Mouse (Mus musculus) neural tube, embryonic 12.5 days (tissue): ENCODE data around the gene Kcnma1. TPM values are rescaled to one million over a fixed set of nuclear protein-coding genes. Genes with fewer than 3 reads are reported as not detected.

ENCODE experiments used
- ATAC-seq: fragments of 200-750 bp; cut with Nextera tagmentation; 2 replicates; pipeline ENCODE4 v1.8.0; 2017; ENCODE audit warnings: low read depth, mild to moderate bottlenecking, moderate TSS enrichment, moderate library complexity; ENCODE audit not compliant: low FRiP score
- H3K27ac ChIP-seq: fragments of 300-500 bp; sonication (generic); 2 replicates; pipeline ENCODE4 v1.5.1; 2016
- H3K27me3 ChIP-seq: fragments of 300-500 bp; sonication (generic); replicated peaks from 2 replicates; pipeline ENCODE4 v1.6.1; 2016; ENCODE audit warnings: mild to moderate bottlenecking
- H3K36me3 ChIP-seq: fragments of 300-500 bp; sonication (generic); 2 replicates; pipeline ENCODE4 v1.6.1; 2016; ENCODE audit warnings: mild to moderate bottlenecking
- H3K4me1 ChIP-seq: fragments of 300-500 bp; sonication (generic); 2 replicates; pipeline ENCODE4 v1.6.1; 2016
- H3K4me2 ChIP-seq: fragments of 300-500 bp; sonication (generic); replicated peaks from 2 replicates; pipeline ENCODE4 v1.6.1; 2016; ENCODE audit warnings: mild to moderate bottlenecking
- H3K4me3 ChIP-seq: fragments of 300-500 bp; sonication (generic); 2 replicates; pipeline ENCODE4 v1.5.1; 2016
- H3K9ac ChIP-seq: fragments of 300-500 bp; sonication (generic); 2 replicates; pipeline ENCODE4 v1.6.1; 2016; ENCODE audit warnings: mild to moderate bottlenecking
- H3K9me3 ChIP-seq: fragments of 300-500 bp; sonication (generic); 2 replicates; pipeline ENCODE4 v1.6.1; 2016; ENCODE audit warnings: mild to moderate bottlenecking
- WGBS: fragments of 180-500 bp; shearing (Covaris S2); methylation state at CpG from one replicate; pipeline ENCODE4 v1.1.7; 2016; 5-methylcytosine and 5-hydroxymethylcytosine counted together
- polyA plus RNA-seq: library from polyadenylated mRNA; unstranded; fragments of >200 nt; fragmentation: Nextera tagmentation; extraction: Ambion mirVana; gene quantifications from 2 replicates; pipeline ENCODE4 v1.2.1, GENCODE M21; 2016

Gene Kcnma1
- polyA plus RNA-seq, 1 experiment from 2014 or later = 6.5 TPM

DNA sequence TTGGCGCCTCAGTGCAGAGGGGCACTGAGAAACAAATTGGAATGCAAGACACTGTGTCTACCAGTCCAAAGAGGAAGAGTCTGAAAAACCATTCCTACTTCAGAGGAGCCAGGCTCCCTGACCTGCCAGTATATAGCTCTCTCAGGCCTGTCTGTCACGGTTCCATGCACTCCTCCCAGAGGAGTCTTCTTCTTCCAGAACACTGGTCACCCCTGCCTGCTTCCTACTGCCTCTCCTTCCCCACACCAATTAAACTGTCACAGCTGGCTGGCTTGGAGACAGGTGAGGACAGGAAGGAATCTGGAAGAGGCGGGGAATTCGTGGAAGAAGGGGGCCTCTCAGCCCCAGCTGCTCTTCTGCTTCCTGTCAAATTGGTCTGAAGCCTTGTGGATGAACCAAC is 378.4 kb downstream of the Kcnma1 start:
- no peaks in the 10 kb centered on the region for H3K27me3 ChIP-seq
- no peaks in the 10 kb centered on the region for H3K4me1 ChIP-seq
- H3K4me3 ChIP-seq = no peak overlapping the region
- H3K9ac ChIP-seq = no peak overlapping the region
- no peaks in the 10 kb centered on the region for H3K9me3 ChIP-seq
- no peak for ATAC-seq
- H3K36me3 ChIP-seq = no peaks in the 10 kb centered on the region
- no peak overlapping the region for H3K27ac ChIP-seq
- 63% methylated on average over 4 of the region's 4 CpGs for WGBS
- H3K4me2 ChIP-seq = no peak overlapping the region

DNA sequence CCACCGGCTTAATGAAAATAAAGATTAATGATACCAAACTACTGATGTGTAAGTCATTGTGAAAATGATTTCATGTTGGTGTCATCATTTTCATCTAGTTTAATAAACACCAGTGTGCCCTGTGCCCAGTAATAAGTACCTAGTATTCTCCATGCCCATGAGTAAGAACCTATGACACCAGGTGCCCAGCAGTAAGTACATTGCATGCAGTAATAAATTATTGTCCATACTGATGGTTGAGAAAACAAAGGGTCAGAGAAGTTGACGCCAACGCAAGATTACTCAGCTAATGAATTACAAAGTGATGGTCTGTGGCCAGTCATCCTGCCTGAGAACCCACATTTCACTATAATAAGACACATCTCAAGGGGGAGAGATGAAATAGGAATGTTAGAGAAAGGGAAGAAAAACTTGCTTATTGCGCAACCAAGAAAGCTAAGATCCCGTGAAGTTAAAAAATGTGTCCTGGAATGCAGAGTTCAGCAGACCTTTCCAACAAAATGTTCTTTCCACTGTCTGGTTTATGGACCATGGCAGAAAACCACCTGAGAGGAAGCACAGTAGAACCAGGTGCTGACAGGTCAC is 381.2 kb downstream of the Kcnma1 start:
- no peak for ATAC-seq
- no peaks in the 10 kb centered on the region for H3K36me3 ChIP-seq
- H3K4me3 ChIP-seq = no peak overlapping the region
- H3K9ac ChIP-seq = no peak overlapping the region
- H3K4me2 ChIP-seq = no peak overlapping the region
- H3K27ac ChIP-seq = no peak overlapping the region
- H3K9me3 ChIP-seq = no peaks in the 10 kb centered on the region
- no peaks in the 10 kb centered on the region for H3K27me3 ChIP-seq
- 85% methylated on average over 5 of the region's 5 CpGs for WGBS
- H3K4me1 ChIP-seq = peaks cover 4% of the 10 kb centered on the region; the same call in 1 of the 2 replicates

DNA sequence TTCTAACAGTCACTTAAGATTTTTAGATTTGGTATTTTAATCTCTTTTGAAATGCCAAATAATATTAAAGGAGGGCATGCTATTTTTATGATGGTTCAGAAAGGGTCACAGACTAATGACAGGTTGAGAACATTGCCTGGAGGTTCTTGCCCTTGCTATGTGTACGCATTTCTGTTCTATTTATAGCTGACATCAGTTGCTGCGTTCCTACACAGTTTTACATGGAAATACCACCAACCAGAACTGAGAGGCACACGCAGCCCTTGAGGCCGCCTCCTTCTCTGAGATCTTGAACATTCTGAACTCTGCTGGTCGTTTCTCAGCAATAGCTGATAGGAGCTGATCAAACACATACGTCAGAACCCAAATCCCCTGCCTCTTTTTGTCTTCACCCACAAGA is 387.4 kb downstream of the Kcnma1 start:
- Histone ChIP-seq H3K4me1 (peaks cover 4% of the 10 kb centered on the region; the same call in 1 of the 2 replicates), H3K27me3 (no peaks in the 10 kb centered on the region), H3K9ac (no peak overlapping the region), H3K4me2 (no peak overlapping the region), H3K27ac (no peak overlapping the region), H3K36me3 (no peaks in the 10 kb centered on the region), H3K4me3 (no peak overlapping the region), H3K9me3 (no peaks in the 10 kb centered on the region)
- WGBS = 78% methylated on average over 6 of the region's 6 CpGs
- no peak for ATAC-seq

DNA sequence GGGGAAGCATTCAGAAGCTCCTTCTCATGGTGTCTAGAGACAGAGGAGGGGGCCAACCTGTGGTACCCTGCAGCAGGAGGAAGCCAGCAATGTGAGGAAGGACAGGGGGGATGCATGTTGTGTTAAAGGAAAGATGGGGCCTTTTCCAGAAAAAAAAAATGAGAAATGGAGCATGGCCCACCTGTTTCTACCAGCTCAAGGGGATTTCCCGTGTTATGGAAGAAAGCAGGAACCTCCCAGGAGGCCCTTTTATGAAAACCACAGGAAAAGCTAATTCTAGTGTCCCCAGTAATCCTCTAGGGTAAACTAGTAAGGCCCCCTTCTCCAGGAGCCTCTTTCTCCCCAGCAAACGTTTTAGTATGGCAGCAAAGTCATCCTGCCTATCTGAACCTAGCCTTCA is 388.2 kb downstream of the Kcnma1 start:
- H3K4me3 ChIP-seq = no peak overlapping the region
- no peak overlapping the region for H3K4me2 ChIP-seq
- no peak overlapping the region for H3K27ac ChIP-seq
- WGBS = 67% methylated on average over 2 of the region's 2 CpGs
- no peaks in the 10 kb centered on the region for H3K9me3 ChIP-seq
- H3K9ac ChIP-seq = no peak overlapping the region
- H3K4me1 ChIP-seq = peaks cover 4% of the 10 kb centered on the region; the same call in 1 of the 2 replicates
- H3K36me3 ChIP-seq = no peaks in the 10 kb centered on the region
- no peaks in the 10 kb centered on the region for H3K27me3 ChIP-seq
- no peak for ATAC-seq

DNA sequence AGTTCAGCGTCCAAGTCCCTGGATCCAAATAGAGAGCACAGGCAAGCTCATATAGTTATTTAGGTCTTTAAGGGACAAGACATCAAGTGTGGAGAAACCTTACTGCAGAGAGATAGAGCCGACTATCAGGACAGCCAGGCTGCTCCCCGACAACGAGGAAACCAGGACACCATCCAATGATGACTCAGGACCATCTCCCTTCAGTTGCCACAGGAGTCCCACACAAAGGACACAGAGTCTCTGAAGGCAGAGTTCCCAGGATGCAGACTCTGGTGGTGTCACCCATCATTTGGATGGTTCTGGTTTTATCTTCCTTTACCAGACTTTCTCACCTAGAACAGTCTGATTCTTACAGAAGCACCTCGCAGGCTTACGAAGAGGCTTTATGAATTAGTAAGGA is 388.9 kb downstream of the Kcnma1 start:
- H3K9ac ChIP-seq = no peak overlapping the region
- H3K4me2 ChIP-seq = no peak overlapping the region
- H3K4me1 ChIP-seq = peaks cover 4% of the 10 kb centered on the region; the same call in 1 of the 2 replicates
- WGBS = 92% methylated on average over 6 of the region's 6 CpGs
- no peaks in the 10 kb centered on the region for H3K36me3 ChIP-seq
- no peaks in the 10 kb centered on the region for H3K9me3 ChIP-seq
- no peak for ATAC-seq
- H3K27me3 ChIP-seq = no peaks in the 10 kb centered on the region
- H3K4me3 ChIP-seq = no peak overlapping the region
- no peak overlapping the region for H3K27ac ChIP-seq

DNA sequence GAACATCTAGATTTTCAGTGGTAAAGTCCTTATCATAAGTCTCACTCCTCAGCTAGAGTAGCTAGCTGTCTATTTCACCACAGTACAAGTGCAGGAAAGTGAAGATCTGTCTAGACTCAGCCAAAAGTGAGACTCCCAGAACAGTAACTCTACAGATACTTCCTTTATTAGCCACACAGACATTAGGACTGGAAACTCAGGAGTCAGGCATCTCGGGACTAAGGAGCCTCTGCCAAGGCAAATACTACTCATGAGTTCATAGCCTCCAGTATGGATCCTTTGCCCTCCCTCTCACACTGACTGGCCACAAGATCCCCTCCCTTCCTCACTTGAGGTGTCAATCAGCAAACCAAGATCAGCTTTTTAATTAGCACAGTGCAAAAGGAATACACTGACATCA is 389.8 kb downstream of the Kcnma1 start:
- no peaks in the 10 kb centered on the region for H3K36me3 ChIP-seq
- H3K27me3 ChIP-seq = no peaks in the 10 kb centered on the region
- WGBS = 91% methylated on average over 1 of the region's 1 CpGs
- H3K4me1 ChIP-seq = peaks cover 4% of the 10 kb centered on the region; the same call in 1 of the 2 replicates
- H3K9ac ChIP-seq = no peak overlapping the region
- no peak for ATAC-seq
- no peak overlapping the region for H3K4me2 ChIP-seq
- no peak overlapping the region for H3K27ac ChIP-seq
- H3K4me3 ChIP-seq = no peak overlapping the region
- H3K9me3 ChIP-seq = no peaks in the 10 kb centered on the region

DNA sequence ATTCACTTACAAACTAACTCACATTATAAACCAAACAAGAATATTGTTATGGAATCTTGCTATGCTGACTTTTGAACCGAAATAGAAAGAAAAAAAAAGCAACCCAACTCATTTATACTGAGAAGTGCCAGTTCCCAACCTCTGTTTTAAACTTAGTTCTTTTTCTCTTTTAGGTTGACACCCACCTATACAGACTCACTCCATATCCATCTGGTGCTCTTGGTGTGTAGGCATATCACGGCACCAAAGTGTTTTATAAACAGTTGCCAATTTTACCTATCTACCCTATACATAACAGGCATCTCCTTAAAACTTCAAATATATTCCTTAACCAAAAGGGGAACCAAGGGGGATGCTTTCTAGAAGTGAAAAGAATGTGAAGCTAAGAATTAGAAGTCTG is 393.6 kb downstream of the Kcnma1 start:
- Histone ChIP-seq H3K4me3 (no peak overlapping the region), H3K36me3 (no peaks in the 10 kb centered on the region), H3K4me1 (no peaks in the 10 kb centered on the region), H3K4me2 (no peak overlapping the region), H3K27me3 (no peaks in the 10 kb centered on the region), H3K9ac (no peak overlapping the region), H3K27ac (no peak overlapping the region), H3K9me3 (no peaks in the 10 kb centered on the region)
- WGBS = 84% methylated on average over 2 of the region's 2 CpGs
- no peak for ATAC-seq

DNA sequence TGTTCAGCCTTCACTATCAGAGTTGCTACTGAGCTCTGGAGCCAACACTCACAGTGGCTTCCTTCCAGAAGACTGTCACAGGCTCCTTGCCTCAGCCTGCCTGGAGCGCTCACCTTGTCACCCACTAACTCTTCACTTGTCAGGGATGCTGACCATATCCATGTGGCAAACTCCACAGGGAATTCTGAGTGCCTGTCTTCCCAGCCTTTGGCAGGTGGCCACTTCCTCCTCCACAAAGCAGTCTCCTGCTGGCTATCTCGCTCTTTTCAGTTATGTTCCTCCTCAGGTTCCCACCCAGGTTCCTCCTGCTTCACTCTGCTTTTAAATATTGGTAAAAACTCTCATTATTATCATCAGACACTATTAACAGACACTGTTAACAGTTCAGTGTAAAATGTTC is 395.3 kb downstream of the Kcnma1 start:
- Histone ChIP-seq H3K9ac (no peak overlapping the region), H3K9me3 (no peaks in the 10 kb centered on the region), H3K36me3 (no peaks in the 10 kb centered on the region), H3K27me3 (no peaks in the 10 kb centered on the region), H3K27ac (no peak overlapping the region), H3K4me2 (no peak overlapping the region), H3K4me1 (no peaks in the 10 kb centered on the region), H3K4me3 (no peak overlapping the region)
- WGBS = 85% methylated on average over 2 of the region's 2 CpGs
- ATAC-seq = no peak

DNA sequence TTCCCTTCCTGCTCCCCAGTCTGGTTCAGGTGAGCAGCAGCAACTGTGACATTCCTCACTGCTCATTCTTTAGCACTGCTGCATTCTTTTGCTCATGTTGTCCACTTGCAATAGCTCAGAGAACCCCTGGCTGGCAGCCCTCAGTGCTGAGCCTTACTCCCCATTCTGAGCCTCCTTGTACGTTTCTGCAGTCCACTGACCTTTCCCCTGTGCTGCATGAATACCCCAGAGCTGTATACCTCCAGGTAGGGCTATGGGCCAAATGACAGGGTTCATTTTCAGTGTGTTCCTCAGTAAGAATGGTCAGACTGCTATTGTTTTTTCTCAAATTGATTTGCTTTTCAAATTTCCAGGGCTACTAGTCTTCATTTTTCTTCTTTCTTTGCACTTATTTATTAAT is 396.2 kb downstream of the Kcnma1 start:
- Histone ChIP-seq H3K9me3 (no peaks in the 10 kb centered on the region), H3K36me3 (no peaks in the 10 kb centered on the region), H3K27ac (no peak overlapping the region), H3K4me1 (no peaks in the 10 kb centered on the region), H3K9ac (no peak overlapping the region), H3K27me3 (no peaks in the 10 kb centered on the region), H3K4me2 (no peak overlapping the region), H3K4me3 (no peak overlapping the region)
- 51% methylated on average over 1 of the region's 1 CpGs for whole genome bisulfite sequencing
- no peak for ATAC-seq

DNA sequence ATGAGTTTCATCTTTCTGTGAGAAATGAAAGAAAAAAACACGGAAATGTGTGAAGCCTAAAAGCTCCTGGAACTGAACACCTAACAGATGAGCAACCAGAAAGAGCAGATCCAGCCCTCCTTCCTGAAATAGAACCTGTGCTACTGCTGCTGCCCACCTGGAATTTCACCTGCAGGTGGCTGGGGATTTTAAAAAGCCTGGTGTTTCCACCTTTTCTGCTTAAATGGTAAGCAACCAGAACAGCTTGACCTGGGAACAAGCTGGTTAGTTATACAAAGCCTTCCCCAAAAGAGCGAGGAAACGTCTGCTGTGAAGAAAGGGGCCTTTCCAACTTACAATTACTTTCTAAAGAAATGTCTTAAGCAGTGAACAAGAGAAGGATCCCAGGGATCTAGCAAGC is 404.2 kb downstream of the Kcnma1 start:
- no peak overlapping the region for H3K4me2 ChIP-seq
- no peaks in the 10 kb centered on the region for H3K27me3 ChIP-seq
- H3K27ac ChIP-seq = no peak overlapping the region
- H3K4me1 ChIP-seq = no peaks in the 10 kb centered on the region
- no peaks in the 10 kb centered on the region for H3K36me3 ChIP-seq
- H3K4me3 ChIP-seq = no peak overlapping the region
- H3K9ac ChIP-seq = no peak overlapping the region
- 79% methylated on average over 3 of the region's 3 CpGs for WGBS
- H3K9me3 ChIP-seq = no peaks in the 10 kb centered on the region
- no peak for ATAC-seq

DNA sequence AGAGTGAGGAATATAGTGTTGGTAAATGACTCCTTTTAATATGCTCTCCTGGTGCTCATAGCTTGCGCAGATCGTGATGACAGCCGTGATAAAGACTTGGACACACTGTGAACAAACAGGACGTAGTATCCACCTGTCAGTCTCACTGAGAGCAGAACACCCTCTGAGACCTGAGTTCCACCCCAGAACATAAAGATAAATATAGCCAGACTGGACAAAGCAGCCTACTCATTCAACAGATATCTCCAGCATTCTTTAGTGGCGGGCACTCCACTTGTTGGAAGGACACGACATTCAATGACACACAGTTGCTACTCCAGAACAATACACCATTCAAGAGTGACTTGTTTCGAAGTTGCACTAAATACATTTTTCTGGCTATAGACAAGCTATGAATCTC is 408.6 kb downstream of the Kcnma1 start:
- 76% methylated on average over 7 of the region's 7 CpGs for WGBS
- H3K36me3 ChIP-seq = no peaks in the 10 kb centered on the region
- no peak overlapping the region for H3K27ac ChIP-seq
- no peak for ATAC-seq
- H3K27me3 ChIP-seq = no peaks in the 10 kb centered on the region
- H3K4me3 ChIP-seq = no peak overlapping the region
- no peak overlapping the region for H3K4me2 ChIP-seq
- no peaks in the 10 kb centered on the region for H3K9me3 ChIP-seq
- no peak overlapping the region for H3K9ac ChIP-seq
- H3K4me1 ChIP-seq = no peaks in the 10 kb centered on the region

DNA sequence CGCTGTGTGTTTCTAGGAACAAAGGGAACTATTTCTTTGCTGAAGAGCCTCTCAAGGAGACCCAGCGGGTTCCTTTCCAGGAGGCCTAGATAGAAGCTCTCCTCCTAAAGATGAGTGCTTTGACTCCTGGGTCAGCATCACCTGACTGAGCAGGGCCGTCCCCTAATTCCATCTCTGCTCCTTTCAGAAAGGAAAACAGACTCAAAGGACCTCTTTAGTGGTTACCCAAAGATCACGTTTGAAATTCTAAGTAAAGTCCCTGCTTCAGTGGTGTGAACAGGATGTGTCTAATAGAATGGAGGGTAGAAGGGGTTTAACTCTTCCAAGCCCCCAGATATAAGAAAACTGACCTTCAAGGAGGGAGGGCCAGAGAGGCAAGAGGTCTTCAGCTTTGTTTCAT is 411.4 kb downstream of the Kcnma1 start:
- Histone ChIP-seq H3K27ac (no peak overlapping the region), H3K4me3 (no peak overlapping the region), H3K4me2 (no peak overlapping the region), H3K36me3 (no peaks in the 10 kb centered on the region), H3K4me1 (no peaks in the 10 kb centered on the region), H3K9ac (no peak overlapping the region), H3K27me3 (no peaks in the 10 kb centered on the region), H3K9me3 (no peaks in the 10 kb centered on the region)
- no peak for ATAC-seq
- WGBS = 28% methylated on average over 4 of the region's 4 CpGs

DNA sequence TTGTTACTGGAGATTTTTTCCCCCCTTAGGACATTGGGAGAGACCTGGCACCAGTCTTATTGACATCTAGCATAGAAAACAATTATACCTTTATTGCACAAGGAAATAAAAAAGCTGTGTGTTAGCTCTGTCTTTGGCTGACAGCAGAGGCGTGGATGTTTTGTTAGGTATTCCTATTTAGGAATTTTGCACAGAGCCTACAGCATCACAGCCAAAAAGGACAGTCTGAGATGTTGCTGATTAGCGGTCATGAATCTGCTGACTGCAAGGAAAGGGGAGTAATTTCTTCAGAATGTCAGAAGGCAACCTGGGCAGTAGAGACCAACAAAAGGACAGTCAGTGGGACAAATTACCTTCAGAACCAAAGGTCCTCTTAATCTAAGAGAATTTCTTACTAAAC is 412.2 kb downstream of the Kcnma1 start:
- no peak overlapping the region for H3K9ac ChIP-seq
- H3K4me1 ChIP-seq = no peaks in the 10 kb centered on the region
- H3K4me2 ChIP-seq = no peak overlapping the region
- H3K27me3 ChIP-seq = no peaks in the 10 kb centered on the region
- ATAC-seq = no peak
- WGBS = 69% methylated on average over 2 of the region's 2 CpGs
- H3K4me3 ChIP-seq = no peak overlapping the region
- H3K27ac ChIP-seq = no peak overlapping the region
- H3K9me3 ChIP-seq = no peaks in the 10 kb centered on the region
- no peaks in the 10 kb centered on the region for H3K36me3 ChIP-seq
